Mouse (Mus musculus): ENCODE results near the gene Gle1. TPM values are rescaled to one million over a fixed set of nuclear protein-coding genes. Genes with fewer than 3 reads are reported as not detected.

The Gle1 gene
- polyA plus RNA-seq, 1 experiment from 2014 or later, result 68.0 TPM

Small RNA genes within 50 kb of the gene (microRNA-seq; reads per million reads assigned to microRNA genes)
- gene Mir6997 (ENCODE audit: insufficient number of aligned reads), result 2.5 reads per million

Other genes with a start within 250 kb of the Gle1 start
- gene Gm13420, start 183.7 kb upstream of the Gle1 start, polyA plus RNA-seq (2014; fragmentation: Nextera tagmentation; extraction: Ambion mirVana), result not detected in 2 replicates
- gene Gm13547, start 176.1 kb upstream of the Gle1 start, polyA plus RNA-seq (2014; fragmentation: Nextera tagmentation; extraction: Ambion mirVana), result not detected in 2 replicates
- 38.2 and 40.5 TPM in 2 replicates for gene Coq4, start 147.9 kb upstream of the Gle1 start, polyA plus RNA-seq (2014; fragmentation: Nextera tagmentation; extraction: Ambion mirVana)
- gene Trub2, start 146.9 kb upstream of the Gle1 start, polyA plus RNA-seq (2014; fragmentation: Nextera tagmentation; extraction: Ambion mirVana), result 34.0 and 35.0 TPM in 2 replicates
- 11.9 and 13.9 TPM in 2 replicates for gene Slc27a4, start 132.8 kb upstream of the Gle1 start, polyA plus RNA-seq (2014; fragmentation: Nextera tagmentation; extraction: Ambion mirVana)
- gene Urm1, start 115.4 kb upstream of the Gle1 start, polyA plus RNA-seq (2014; fragmentation: Nextera tagmentation; extraction: Ambion mirVana), result 18.1 and 19.2 TPM in 2 replicates
- 13.3 and 14.1 TPM in 2 replicates for gene Cercam, start 66.3 kb upstream of the Gle1 start, polyA plus RNA-seq (2014; fragmentation: Nextera tagmentation; extraction: Ambion mirVana)
- 118 and 132 TPM in 2 replicates for gene Odf2, start 46.2 kb upstream of the Gle1 start, polyA plus RNA-seq (2014; fragmentation: Nextera tagmentation; extraction: Ambion mirVana)
- 135 and 147 TPM in 2 replicates for gene Sptan1, start 30.1 kb downstream of the Gle1 start, polyA plus RNA-seq (2014; fragmentation: Nextera tagmentation; extraction: Ambion mirVana)
- 35.9 and 39.6 TPM in 2 replicates for gene Wdr34, start 113.5 kb downstream of the Gle1 start, polyA plus RNA-seq (2014; fragmentation: Nextera tagmentation; extraction: Ambion mirVana)
- gene Set, start 122.0 kb downstream of the Gle1 start, polyA plus RNA-seq (2014; fragmentation: Nextera tagmentation; extraction: Ambion mirVana), result 817 and 824 TPM in 2 replicates
- 10.5 and 12.1 TPM in 2 replicates for gene Pkn3, start 142.3 kb downstream of the Gle1 start, polyA plus RNA-seq (2014; fragmentation: Nextera tagmentation; extraction: Ambion mirVana)
- 27.1 and 35.4 TPM in 2 replicates for gene Zdhhc12, start 158.2 kb downstream of the Gle1 start, polyA plus RNA-seq (2014; fragmentation: Nextera tagmentation; extraction: Ambion mirVana)
- gene Zer1, start 189.2 kb downstream of the Gle1 start, polyA plus RNA-seq (2014; fragmentation: Nextera tagmentation; extraction: Ambion mirVana), result 8.0 and 8.1 TPM in 2 replicates
- gene Tbc1d13, start 198.3 kb downstream of the Gle1 start, polyA plus RNA-seq (2014; fragmentation: Nextera tagmentation; extraction: Ambion mirVana), result 11.6 and 15.2 TPM in 2 replicates
- 14.4 and 16.4 TPM in 2 replicates for gene Endog, start 236.1 kb downstream of the Gle1 start, polyA plus RNA-seq (2014; fragmentation: Nextera tagmentation; extraction: Ambion mirVana)
- 79.7 and 81.7 TPM in 2 replicates for gene Spout1, start 243.0 kb downstream of the Gle1 start, polyA plus RNA-seq (2014; fragmentation: Nextera tagmentation; extraction: Ambion mirVana)

All from forebrain, embryonic 11.5 days (tissue).